Mouse (Mus musculus) ovary, postnatal 14 days (tissue): ENCODE results near the gene Ccl26.

ENCODE experiments used
- DNase-seq: peaks from one replicate; pipeline ENCODE4 v3.0.0; 2022; ENCODE audit warnings: low spot score

Gene Ccl26

DNA sequence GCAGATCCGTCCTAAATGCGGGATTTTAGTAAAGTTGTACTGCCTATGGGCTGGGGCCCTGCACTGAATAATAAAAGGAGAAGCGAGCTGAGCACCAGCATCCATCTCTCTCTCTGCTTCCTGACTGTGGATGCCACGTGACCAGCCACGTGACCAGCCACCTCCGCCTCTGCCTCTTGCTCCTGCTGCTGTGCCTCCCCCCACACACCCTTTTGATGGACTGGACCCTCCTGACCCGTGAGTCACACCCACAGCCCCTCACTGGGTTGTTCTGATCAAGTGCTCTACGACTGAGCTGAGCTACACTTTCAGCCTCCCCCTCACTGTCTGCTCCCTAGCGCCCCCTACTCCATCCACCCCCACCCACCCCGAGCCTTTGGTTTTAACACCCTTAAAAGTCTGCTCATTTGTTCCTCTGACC is 25.6 kb downstream of the Ccl26 start:
- no peak for DNase-seq

DNA sequence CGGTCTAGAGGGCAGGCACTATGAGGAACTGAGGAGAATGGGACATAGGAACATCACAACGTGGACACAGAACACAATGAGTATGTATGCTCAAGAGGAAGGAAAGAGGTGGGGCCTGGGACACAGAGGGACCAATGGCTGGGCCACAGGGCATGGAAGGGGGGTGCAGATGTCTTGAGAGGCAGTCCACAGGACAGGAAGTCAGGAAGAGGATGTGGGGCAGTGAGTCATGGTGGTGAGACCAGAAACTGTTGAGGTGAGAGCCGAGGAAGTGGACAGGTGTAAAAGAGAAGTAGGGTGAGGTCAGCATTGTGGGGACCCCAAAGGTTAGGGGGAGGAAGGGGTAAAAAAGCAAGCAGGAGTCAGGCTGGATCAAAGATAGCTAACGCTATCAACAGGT is 26.0 kb downstream of the Ccl26 start:
- no peak for DNase-seq

DNA sequence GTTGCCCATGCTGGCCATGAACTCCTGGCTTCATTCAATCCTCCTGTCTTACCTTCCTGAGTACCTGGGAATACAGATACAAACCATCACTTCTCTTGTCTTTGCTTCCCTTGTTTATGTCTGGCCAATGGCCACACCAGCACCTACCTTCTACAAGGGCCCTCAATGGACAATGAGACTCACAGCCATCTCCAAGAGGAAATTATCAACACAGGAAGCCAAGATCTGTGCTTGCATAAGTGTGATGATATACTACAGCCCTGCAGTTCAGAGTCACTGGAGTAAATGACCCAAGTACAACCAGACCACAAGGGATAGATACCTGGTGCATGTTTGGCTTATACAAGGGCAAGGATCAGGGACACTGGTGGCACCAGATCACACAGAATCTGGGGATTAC is 27.5 kb downstream of the Ccl26 start:
- DNase-seq, result no peak

DNA sequence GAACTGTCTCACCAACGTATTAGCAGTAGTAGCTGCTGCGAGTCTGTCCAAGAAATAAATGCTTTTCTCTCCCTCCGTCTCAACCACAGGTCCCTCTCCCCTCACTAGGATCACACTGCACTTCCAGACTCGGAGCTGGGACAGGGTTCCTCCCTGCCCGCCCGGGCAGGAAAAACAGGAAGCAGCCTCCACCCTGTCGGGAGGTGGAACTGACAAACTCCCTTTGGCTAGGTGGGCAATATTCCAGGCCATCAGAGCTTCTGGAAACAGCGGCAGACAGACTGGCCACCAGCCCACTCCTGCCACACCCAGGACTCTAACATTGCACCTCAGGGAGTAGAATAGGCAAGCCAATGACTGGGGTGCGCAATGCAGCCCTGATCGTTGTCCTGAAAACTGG is 29.9 kb downstream of the Ccl26 start:
- DNase-seq, result peak; percentile 24

DNA sequence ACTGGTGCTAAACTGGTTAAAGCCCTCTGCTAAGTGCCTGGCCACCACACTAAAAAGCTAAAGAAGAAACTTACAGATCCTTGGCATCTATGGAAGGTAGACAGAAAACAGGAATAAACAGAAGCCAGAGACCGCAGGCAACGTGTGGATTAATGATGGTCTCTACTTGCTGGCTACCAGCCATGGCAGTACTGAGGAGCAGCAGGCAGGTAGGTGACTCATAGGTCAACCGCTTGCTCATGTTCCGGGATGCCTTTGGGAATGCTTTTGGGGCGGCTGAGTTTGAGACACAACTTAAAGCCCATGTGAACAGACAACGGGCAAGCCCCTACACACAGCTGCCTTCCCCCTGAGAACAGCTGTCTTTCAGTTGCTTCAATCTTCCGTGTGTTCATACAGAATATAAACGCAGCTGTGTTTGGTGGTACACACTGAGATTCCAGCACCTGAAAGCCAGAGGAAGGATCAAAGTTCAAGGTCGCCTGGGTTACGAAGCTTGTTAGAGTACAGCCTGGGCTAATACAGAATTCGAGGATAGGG is 32.0 kb downstream of the Ccl26 start:
- DNase-seq, result no peak

DNA sequence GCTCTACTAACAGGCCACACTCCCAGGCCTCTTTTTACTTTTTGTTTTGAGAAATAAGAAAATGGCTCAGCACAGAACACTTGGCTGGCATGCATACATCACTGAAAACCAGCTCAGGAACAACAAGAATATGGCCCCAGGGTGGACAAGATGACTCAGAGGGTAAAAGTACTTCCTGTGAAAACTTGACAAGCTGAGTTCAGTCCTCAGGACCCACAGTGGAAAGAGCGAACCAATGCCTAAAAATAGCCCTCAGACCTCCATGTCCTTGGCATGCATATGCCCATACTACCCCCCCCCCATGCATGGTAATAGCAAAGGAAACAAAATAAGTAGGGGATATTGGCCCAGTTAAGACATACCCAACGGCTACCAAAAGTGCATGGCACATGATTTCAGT is 33.4 kb downstream of the Ccl26 start:
- DNase-seq, result no peak

DNA sequence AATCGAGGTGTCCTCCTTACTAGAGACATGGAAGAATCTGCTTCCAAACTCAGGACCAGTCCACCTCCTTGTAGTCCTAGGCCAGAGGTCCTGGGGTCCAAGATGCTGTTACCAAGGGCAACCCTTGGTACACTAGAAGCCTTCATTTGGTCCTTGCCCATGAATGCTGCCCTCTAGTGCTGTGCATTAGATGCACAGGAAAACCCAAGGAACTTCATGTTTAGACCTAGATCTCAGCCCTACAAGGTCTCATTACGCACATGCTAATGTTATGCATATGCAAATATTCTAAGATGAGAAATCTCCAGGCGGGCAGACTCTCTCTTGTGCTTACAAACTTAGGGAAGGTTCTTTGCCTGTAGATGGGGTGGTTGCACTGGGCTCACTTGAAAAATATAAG is 34.1 kb downstream of the Ccl26 start:
- DNase-seq, result no peak

DNA sequence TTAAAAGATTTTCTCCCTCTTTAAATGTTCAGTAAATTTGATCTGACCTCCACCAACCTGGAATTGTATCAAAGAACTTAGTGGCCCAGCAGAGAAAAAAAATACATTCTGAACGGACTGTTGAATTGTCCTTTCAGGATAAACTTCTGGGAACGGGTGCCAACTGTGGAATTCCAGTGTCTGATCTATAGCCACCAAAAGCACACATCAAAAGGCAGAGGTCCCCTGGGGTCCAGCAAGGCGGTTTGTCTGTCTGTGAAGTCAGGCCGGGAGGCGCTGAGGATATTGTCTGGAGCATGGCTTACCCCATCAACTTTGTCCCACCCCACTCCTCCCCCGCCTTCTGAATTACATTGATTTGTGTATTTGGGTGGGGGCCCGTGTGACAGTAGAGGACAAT is 35.4 kb downstream of the Ccl26 start:
- DNase-seq, result no peak

DNA sequence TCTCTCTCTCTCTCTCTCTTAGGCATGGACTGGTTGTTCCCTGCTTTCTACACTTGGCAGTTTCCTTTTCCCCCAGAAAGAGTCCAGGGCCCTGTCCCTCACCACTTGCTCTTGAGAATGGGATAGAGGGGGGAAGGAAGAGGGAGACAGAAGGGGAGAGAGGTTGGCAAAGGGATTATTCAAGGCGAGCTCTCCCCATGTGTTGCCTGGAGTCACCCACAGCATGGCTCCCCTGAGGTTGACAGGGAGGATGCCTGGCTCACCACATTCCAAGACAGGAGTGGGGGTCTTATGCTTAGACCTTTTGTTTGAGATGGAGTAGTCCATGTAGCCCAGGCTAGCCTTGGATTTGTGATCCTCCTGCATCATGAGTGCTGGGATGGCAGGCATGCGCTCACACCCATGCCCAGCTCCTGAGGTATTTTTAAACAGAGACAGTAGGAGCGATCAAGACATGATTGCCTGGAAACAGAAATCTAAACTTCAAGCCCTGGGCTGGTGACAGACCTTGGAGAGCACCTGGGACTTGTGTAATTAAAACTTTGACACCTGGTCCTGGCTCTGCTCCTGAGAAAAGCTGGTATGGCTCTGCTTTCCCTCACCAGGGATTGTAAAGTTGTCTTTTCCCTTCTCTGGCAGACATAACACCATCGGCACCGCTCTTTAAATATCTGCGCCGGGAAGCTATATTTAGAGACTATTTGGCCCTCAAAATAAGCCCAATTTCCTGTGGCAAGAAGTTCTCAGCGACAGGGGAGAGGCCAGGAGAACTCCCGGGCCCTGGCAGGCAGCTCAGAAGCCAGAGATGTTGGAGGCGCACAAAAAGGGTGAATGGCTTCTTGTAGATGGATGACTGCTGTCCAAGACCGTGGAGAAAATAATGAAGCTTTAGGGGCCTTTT is 38.5 kb downstream of the Ccl26 start:
- no peak for DNase-seq

DNA sequence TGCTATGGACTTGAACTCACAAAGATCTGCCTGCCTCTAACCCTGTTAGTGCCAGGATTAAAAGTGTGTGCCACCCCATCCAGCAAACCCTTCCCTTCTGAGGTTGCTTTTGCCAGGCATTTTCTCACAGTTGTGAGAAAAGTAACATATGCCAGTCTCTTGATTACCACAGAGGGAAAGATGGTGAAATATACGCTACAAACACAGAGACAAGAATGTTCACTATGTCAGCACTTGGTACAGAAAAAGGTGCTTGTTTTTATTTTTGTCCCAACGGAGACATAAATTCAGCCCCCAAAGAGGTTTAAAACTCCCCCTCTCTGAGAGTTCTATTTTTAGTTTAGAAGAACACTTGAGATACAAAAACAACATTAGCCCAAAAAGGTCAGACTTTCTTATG is 39.3 kb downstream of the Ccl26 start:
- DNase-seq, result no peak

DNA sequence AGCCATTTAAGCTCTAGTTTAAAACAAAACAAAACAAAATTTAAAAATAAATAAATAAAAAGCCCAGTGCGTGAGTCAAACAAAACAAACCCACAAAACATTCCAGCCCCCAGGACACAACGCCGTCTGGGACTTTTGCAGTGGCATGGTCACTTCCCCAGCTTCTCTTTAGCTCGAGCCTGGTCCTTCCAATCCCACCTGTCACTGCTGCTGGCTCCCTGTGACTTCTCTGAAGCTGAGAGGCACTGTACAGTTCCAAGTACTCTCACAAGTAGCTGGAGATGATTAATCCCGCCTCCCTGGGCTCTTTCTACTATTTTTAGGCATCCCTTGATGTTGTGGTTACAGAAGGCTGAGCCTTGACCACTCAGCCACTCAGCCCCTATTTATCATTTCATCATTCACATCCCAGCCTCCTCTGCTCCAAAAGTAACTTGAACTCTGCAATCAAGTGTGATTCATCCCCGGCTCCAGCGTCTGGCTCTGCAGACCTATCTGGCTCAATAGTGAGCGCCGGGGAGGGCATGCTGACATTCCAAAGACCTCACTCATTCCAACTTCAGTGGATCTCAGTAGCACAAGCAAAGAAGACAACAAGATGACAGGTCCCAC is 41.2 kb downstream of the Ccl26 start:
- DNase-seq, result no peak

DNA sequence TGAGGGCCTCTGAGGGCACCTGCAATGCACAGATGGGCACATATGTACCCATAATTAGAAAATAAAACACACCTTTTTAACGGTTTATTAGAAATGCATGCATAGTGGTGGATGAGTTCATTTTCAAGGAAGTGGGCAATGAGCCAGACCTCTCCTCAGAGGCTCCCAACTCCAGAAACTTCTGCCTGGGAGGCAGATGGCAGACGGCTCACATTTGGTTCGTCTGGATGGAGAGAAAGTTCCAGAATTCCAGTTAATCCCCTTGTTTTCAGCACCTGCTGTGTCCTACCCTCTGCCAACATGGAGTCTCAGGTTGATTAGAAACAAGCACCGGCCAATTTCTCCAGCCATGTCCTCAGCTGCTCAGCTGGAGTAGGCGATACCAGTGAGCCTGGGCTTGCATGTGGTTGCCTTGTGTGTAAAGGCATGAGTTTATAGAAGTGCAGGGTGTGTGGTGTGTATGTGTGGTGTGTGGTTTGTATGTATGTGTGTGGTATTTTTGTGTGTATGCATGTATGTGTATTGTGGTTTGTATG is 46.0 kb downstream of the Ccl26 start:
- DNase-seq, result no peak

DNA sequence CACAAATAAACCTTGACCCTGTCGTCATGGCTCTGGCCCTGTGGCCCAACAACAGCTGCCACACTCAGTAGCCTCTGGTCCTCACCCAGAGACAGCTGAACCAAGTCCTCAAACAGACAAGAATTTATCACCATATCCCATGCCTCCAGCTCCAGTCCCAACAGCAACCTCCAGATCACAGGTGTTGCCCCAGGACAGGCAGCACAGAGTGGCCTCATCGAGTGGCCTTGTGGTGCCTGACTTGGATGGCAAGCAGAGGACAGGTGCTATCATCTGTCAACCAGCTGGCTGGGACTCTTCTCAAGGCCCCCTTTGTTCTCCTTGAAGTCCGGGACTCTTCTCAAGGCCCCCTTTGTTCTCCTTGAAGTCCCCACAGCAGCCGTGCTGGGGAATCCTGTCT is 50.2 kb downstream of the Ccl26 start:
- no peak for DNase-seq

DNA sequence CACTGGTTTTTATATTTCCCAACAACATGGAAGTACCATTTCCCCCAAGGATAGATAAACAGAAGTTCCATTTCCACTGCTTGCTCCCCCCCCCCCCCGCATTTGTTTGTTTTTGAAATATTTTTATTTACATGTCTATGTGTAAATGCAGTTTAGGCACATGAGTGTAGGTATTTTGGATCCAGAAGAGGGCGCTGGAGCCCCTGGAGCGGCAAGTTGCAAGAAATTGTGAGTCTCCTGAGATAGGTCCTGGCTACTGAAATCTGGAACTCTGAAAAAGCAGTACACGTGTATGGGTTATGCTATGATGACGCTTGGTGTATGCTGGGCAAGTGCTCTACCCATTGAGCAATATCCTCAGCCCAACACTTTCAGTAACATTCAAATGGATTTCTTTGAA is 52.3 kb downstream of the Ccl26 start:
- no peak for DNase-seq
